Mouse (Mus musculus): ENCODE results near the gene Tspan15. TPM values are rescaled to one million over a fixed set of nuclear protein-coding genes. Genes with fewer than 3 reads are reported as not detected.

The Tspan15 gene
- polyA plus RNA-seq, 2 experiments, result 7.7 to 12.3 TPM

GRCm38 (mm10) chr10:62269278-62269677, 38.2 kb upstream of the Tspan15 start:
- Histone ChIP-seq H3K9ac (ENCODE audit: low read depth, low read length, severe bottlenecking) (no peak overlapping the region), H3K4me2 (replicated peaks; ENCODE audit: low read depth, low read length, severe bottlenecking) (no peak overlapping the region), H3K9me3 (ENCODE audit: control insufficient read depth, low read length) (no peaks in the 10 kb centered on the region), H3K27me3 (ENCODE audit: control insufficient read depth, insufficient read depth, low read length) (no peaks in the 10 kb centered on the region), H3K27ac (replicated peaks; ENCODE audit: low read depth, low read length) (no peak overlapping the region), H3K4me1 (ENCODE audit: control insufficient read depth, insufficient read depth, low read length) (no peaks in the 10 kb centered on the region), H3K4me3 (replicated peaks; ENCODE audit: low read length) (no peak overlapping the region), H3K36me3 (ENCODE audit: control insufficient read depth, insufficient read depth, low read length) (peaks cover 48% of the 10 kb centered on the region)
- ATAC-seq (ENCODE audit: low FRiP score, low read depth) (no peak), DNase-seq (ENCODE audit: low spot score) (no peak)
- 86% methylated on average over 16 of the region's 16 CpGs for WGBS
- no peak for TF ChIP-seq POLR2A (IDR thresholded peaks at IDR 0.05; ENCODE audit: borderline replicate concordance, extremely low read depth, insufficient read depth, insufficient read length)

GRCm38 (mm10) chr10:62264299-62264698, 33.2 kb upstream of the Tspan15 start:
- H3K27ac ChIP-seq (replicated peaks; ENCODE audit: low read depth, low read length), result no peak overlapping the region
- DNase-seq (ENCODE audit: low spot score), result no peak
- TF ChIP-seq POLR2A (IDR thresholded peaks at IDR 0.05; ENCODE audit: borderline replicate concordance, extremely low read depth, insufficient read depth, insufficient read length), result no peak
- ATAC-seq (ENCODE audit: low FRiP score, low read depth), result no peak
- no peak overlapping the region for H3K9ac ChIP-seq (ENCODE audit: low read depth, low read length, severe bottlenecking)
- no peaks in the 10 kb centered on the region for H3K27me3 ChIP-seq (ENCODE audit: control insufficient read depth, insufficient read depth, low read length)
- WGBS, result 33% methylated on average over 2 of the region's 2 CpGs
- no peaks in the 10 kb centered on the region for H3K9me3 ChIP-seq (ENCODE audit: control insufficient read depth, low read length)
- H3K4me1 ChIP-seq (ENCODE audit: control insufficient read depth, insufficient read depth, low read length), result no peaks in the 10 kb centered on the region
- H3K4me2 ChIP-seq (replicated peaks; ENCODE audit: low read depth, low read length, severe bottlenecking), result no peak overlapping the region
- peaks cover 12% of the 10 kb centered on the region; the same call in 1 of the 2 replicates for H3K36me3 ChIP-seq (ENCODE audit: control insufficient read depth, insufficient read depth, low read length)
- H3K4me3 ChIP-seq (replicated peaks; ENCODE audit: low read length), result no peak overlapping the region

- WGBS, result 13% methylated on average over 18 of the region's 18 CpGs
- Histone ChIP-seq H3K27me3 (ENCODE audit: control insufficient read depth, insufficient read depth, low read length) (no peaks in the 10 kb centered on the region), H3K36me3 (ENCODE audit: control insufficient read depth, insufficient read depth, low read length) (no peaks in the 10 kb centered on the region), H3K4me3 (replicated peaks; ENCODE audit: low read length) (no peak overlapping the region), H3K27ac (replicated peaks; ENCODE audit: low read depth, low read length) (no peak overlapping the region), H3K4me1 (ENCODE audit: control insufficient read depth, insufficient read depth, low read length) (no peaks in the 10 kb centered on the region), H3K4me2 (replicated peaks; ENCODE audit: low read depth, low read length, severe bottlenecking) (no peak overlapping the region), H3K9me3 (ENCODE audit: control insufficient read depth, low read length) (no peaks in the 10 kb centered on the region), H3K9ac (ENCODE audit: low read depth, low read length, severe bottlenecking) (no peak overlapping the region)
- peak; percentile 60 for DNase-seq (ENCODE audit: low spot score)
- ATAC-seq (ENCODE audit: low FRiP score, low read depth), result peak; percentile 41; the same call in 1 of the 2 replicates
- TF ChIP-seq POLR2A (IDR thresholded peaks at IDR 0.05; ENCODE audit: borderline replicate concordance, extremely low read depth, insufficient read depth, insufficient read length), result no peak
Observed at GRCm38 (mm10) chr10:62261115-62261886, 30.2 kb upstream of the Tspan15 start.

- Histone ChIP-seq H3K27me3 (ENCODE audit: control insufficient read depth, insufficient read depth, low read length) (no peaks in the 10 kb centered on the region), H3K36me3 (ENCODE audit: control insufficient read depth, insufficient read depth, low read length) (no peaks in the 10 kb centered on the region), H3K9me3 (ENCODE audit: control insufficient read depth, low read length) (no peaks in the 10 kb centered on the region), H3K4me3 (replicated peaks; ENCODE audit: low read length) (no peak overlapping the region), H3K9ac (ENCODE audit: low read depth, low read length, severe bottlenecking) (no peak overlapping the region), H3K27ac (replicated peaks; ENCODE audit: low read depth, low read length) (no peak overlapping the region), H3K4me1 (ENCODE audit: control insufficient read depth, insufficient read depth, low read length) (no peaks in the 10 kb centered on the region), H3K4me2 (replicated peaks; ENCODE audit: low read depth, low read length, severe bottlenecking) (no peak overlapping the region)
- DNase-seq (ENCODE audit: low spot score) (no peak), ATAC-seq (ENCODE audit: low FRiP score, low read depth) (no peak)
- TF ChIP-seq POLR2A (IDR thresholded peaks at IDR 0.05; ENCODE audit: borderline replicate concordance, extremely low read depth, insufficient read depth, insufficient read length), result no peak
- WGBS, result 90% methylated on average over 5 of the region's 5 CpGs
Observed at GRCm38 (mm10) chr10:62258298-62258697, 27.2 kb upstream of the Tspan15 start.

GRCm38 (mm10) chr10:62252496-62253235, 21.6 kb upstream of the Tspan15 start:
- Histone ChIP-seq H3K9me3 (ENCODE audit: control insufficient read depth, low read length) (no peaks in the 10 kb centered on the region), H3K4me1 (ENCODE audit: control insufficient read depth, insufficient read depth, low read length) (no peaks in the 10 kb centered on the region), H3K36me3 (ENCODE audit: control insufficient read depth, insufficient read depth, low read length) (no peaks in the 10 kb centered on the region), H3K27ac (replicated peaks; ENCODE audit: low read depth, low read length) (no peak overlapping the region), H3K9ac (ENCODE audit: low read depth, low read length, severe bottlenecking) (no peak overlapping the region), H3K27me3 (ENCODE audit: control insufficient read depth, insufficient read depth, low read length) (no peaks in the 10 kb centered on the region), H3K4me3 (replicated peaks; ENCODE audit: low read length) (no peak overlapping the region), H3K4me2 (replicated peaks; ENCODE audit: low read depth, low read length, severe bottlenecking) (no peak overlapping the region)
- no peak for DNase-seq (ENCODE audit: low spot score)
- no peak for TF ChIP-seq POLR2A (IDR thresholded peaks at IDR 0.05; ENCODE audit: borderline replicate concordance, extremely low read depth, insufficient read depth, insufficient read length)
- WGBS, result 84% methylated on average over 27 of the region's 27 CpGs
- no peak for ATAC-seq (ENCODE audit: low FRiP score, low read depth)

Measured in limb, embryonic 14.5 days (tissue).